Mouse (Mus musculus): Measurements from ENCODE around the gene Rbpjl. TPM values are rescaled to one million over a fixed set of nuclear protein-coding genes. Genes with fewer than 3 reads are reported as not detected.

Rbpjl gene
- not detected in 2 replicates for total RNA-seq (2014; fragmentation: Nextera tagmentation)
- total RNA-seq (2017): not detected in 2 replicates

GRCm38 (mm10) chr2:164402906-164403305 lies at the start of gene Rbpjl:
Gene Rbpjl (plus strand): TSS chr2:164403141.
- peak; percentile 85 for ATAC-seq (replicated peaks; ENCODE audit: low FRiP score, low TSS enrichment, poor library complexity, severe bottlenecking)

DNA sequence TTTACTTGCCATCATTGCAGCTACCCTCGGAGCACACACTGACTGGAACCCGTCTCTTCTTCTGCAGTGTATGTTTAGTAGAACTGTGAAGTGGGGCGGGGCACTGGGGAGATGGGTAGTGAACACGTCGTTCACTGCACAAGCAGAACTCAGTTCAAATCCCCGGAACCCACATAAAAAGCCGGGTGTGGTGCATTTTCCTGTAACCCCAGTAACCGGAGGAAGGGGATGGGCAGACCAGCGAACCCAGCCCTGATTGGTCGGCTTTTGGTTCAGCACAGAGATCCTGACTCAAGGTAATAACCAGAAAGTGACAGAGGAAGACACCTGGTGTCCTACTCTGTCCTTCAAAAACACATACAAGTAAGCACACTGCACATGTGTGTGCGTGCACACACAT lies 49.6 kb upstream of the Rbpjl start:
- no peak for ATAC-seq (replicated peaks; ENCODE audit: low FRiP score, low TSS enrichment, poor library complexity, severe bottlenecking)

GRCm38 (mm10) chr2:164356177-164356967 lies 46.6 kb upstream of the Rbpjl start:
- ATAC-seq (replicated peaks; ENCODE audit: low FRiP score, low TSS enrichment, poor library complexity, severe bottlenecking): peak; percentile 34; the same call in 1 of the 2 replicates

GRCm38 (mm10) chr2:164358373-164358772 lies 44.6 kb upstream of the Rbpjl start:
- no peak for ATAC-seq (replicated peaks; ENCODE audit: low FRiP score, low TSS enrichment, poor library complexity, severe bottlenecking)

DNA sequence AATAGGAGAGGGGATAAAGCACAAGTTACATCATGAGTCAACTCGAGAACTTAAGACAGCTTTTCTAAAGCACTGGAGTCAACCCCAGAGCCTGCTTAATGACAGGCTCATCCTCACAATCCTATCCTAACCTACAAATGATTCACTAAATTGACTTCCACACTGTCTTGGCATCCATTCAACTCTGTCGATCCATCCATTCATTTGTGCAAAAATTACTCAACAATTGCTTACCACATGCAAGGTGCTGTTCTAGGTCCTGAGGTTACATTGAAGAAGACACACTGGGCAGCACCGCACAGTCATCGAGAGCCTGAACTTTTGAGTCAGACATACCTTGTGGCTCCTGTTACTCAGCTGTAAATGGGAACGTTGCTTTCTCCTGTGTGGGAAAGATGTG lies 43.9 kb upstream of the Rbpjl start:
- no peak for ATAC-seq (replicated peaks; ENCODE audit: low FRiP score, low TSS enrichment, poor library complexity, severe bottlenecking)

- no peak for ATAC-seq (replicated peaks; ENCODE audit: low FRiP score, low TSS enrichment, poor library complexity, severe bottlenecking)
These were observed 43.3 kb upstream of the Rbpjl start for GRCm38 (mm10) chr2:164359668-164360067.

DNA sequence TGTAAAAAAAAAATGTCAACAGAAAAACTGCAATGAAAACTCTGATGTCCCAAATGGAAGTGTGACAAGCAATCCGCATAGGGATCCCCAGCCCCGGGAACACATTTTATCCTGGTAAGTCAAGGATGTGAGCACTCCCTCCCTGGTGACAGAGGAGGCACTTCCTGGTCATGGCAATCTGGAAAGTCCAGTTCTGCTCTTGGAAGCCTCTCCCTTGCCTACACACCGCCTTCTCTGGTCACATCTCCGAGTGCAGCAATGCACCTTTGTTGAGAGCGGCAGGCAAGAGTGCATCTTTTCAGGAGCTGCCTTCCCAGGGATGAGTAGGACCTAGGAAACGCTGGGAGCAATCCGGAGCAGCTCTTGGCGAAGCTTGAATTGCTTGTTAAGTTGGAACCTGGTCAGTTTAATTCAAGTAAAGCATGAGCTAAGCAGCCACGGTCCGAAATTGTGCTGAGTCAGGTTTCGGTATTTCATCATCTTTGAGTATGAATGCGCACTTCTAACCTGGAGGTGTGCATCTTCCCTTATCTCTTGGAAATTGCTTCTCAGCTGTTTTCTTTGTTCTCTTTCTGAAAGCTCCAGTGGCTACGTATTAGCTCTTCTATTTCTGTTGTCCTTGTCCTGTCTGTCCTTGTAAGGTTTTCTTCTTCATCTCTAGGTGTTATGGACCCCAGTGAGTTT lies 41.8 kb upstream of the Rbpjl start:
- no peak for ATAC-seq (replicated peaks; ENCODE audit: low FRiP score, low TSS enrichment, poor library complexity, severe bottlenecking)

DNA sequence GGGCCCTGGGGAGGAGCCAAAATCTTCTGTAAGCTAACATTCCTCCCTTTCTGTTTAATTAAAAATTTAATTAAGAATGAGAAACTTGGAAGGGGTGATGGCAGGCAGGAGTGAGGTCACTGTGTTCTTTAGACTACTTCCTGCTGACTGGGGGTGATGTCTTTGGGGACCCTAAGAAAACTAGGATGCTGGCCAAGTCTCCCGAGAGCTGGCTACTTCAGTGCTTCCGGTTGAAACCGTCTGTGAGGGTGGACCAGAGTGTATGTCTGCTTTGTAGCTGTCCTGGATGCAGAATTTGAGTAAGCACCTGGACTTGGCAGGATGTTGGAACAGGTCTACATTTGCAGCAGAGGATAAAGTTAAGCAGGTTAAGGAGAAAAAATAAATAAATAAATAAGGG lies 36.0 kb upstream of the Rbpjl start:
- no peak for ATAC-seq (replicated peaks; ENCODE audit: low FRiP score, low TSS enrichment, poor library complexity, severe bottlenecking)

GRCm38 (mm10) chr2:164368620-164369105 lies 34.3 kb upstream of the Rbpjl start:
- ATAC-seq (replicated peaks; ENCODE audit: low FRiP score, low TSS enrichment, poor library complexity, severe bottlenecking): no peak

GRCm38 (mm10) chr2:164371371-164371770 lies 31.6 kb upstream of the Rbpjl start:
- ATAC-seq (replicated peaks; ENCODE audit: low FRiP score, low TSS enrichment, poor library complexity, severe bottlenecking): no peak

GRCm38 (mm10) chr2:164372408-164373053 lies 30.4 kb upstream of the Rbpjl start:
- no peak for ATAC-seq (replicated peaks; ENCODE audit: low FRiP score, low TSS enrichment, poor library complexity, severe bottlenecking)

DNA sequence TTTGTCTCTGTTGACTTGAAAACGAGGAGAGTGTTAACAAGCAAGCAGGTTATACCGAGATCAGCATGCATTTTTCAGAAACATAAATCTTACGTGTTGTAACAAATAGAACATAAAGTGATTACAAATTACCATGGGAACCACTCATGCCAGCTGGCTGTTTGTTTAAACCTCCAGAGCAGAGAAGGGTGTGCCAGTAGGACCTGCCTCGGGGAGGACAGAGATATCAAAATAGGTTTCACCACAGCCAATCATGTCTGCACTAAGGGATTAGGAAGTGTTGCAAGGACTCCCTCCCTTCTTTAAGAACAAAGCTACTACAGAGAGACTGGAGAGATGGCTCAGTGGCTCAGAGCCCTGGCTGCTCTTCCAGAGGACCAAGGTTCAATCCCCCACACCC lies 29.8 kb upstream of the Rbpjl start:
- no peak for ATAC-seq (replicated peaks; ENCODE audit: low FRiP score, low TSS enrichment, poor library complexity, severe bottlenecking)

- ATAC-seq (replicated peaks; ENCODE audit: low FRiP score, low TSS enrichment, poor library complexity, severe bottlenecking): 0 out of 2 replicates have a peak, but pooled peaks have one; percentile 14
These were observed 25.2 kb upstream of the Rbpjl start for GRCm38 (mm10) chr2:164377478-164378426.

DNA sequence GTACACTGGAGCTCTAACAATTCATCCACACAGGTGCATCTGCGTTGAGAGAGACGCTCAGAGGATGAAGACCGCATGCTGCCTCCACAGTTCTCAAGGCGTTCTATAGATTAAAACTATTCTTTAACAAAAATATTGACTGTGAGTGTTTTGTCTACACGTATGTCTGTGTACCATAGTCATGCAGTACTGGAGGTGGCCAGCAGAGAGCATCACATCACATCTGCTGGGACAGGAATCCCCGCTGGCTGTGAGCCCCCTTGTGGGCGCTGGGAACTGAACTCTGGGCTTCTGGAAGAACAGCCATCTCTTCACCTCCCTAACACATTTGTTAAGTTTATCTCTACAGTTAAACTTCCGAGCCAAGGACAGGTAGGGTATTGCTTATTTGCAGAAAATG lies 21.2 kb upstream of the Rbpjl start:
- ATAC-seq (replicated peaks; ENCODE audit: low FRiP score, low TSS enrichment, poor library complexity, severe bottlenecking): no peak

DNA sequence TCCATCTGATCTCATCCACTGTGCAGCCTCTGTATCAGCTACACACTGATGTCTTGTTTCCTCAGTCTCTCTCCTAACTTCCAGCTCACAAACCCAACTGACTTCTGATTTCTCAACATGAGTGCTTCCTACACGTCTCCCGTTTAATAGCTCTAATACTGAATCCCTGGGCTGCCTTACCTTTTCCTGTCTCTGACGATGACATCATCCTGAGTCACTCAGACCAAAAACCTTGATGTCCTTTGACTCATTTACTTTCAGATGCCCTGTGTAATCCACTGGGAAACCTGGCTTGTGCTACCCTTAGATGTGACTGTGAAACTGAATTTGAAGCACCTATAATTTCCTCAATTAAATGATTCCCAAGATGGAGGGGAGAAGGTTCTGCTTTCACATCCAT lies 20.0 kb upstream of the Rbpjl start:
- ATAC-seq (replicated peaks; ENCODE audit: low FRiP score, low TSS enrichment, poor library complexity, severe bottlenecking): no peak

- no peak for ATAC-seq (replicated peaks; ENCODE audit: low FRiP score, low TSS enrichment, poor library complexity, severe bottlenecking)
These were observed 19.1 kb upstream of the Rbpjl start for GRCm38 (mm10) chr2:164383656-164384399.

GRCm38 (mm10) chr2:164385927-164386763 lies 16.8 kb upstream of the Rbpjl start:
- ATAC-seq (replicated peaks; ENCODE audit: low FRiP score, low TSS enrichment, poor library complexity, severe bottlenecking): no peak

GRCm38 (mm10) chr2:164386953-164387352 lies 16.0 kb upstream of the Rbpjl start:
- peak; percentile 62; the same call in 1 of the 2 replicates for ATAC-seq (replicated peaks; ENCODE audit: low FRiP score, low TSS enrichment, poor library complexity, severe bottlenecking)
